Mouse (Mus musculus) liver, postnatal 0 days (tissue): ENCODE data around the gene Herpud2. TPM values are rescaled to one million over a fixed set of nuclear protein-coding genes. Genes with fewer than 3 reads are reported as not detected.

ENCODE experiments used
- ATAC-seq: fragments of 200-750 bp; cut with Nextera tagmentation; 2 replicates; pipeline ENCODE4 v1.8.0; 2017; ENCODE audit warnings: mild to moderate bottlenecking, moderate library complexity
- DNase-seq: peaks from one replicate; pipeline ENCODE4 v3.0.0-alpha.2; 2016
- H3K27ac ChIP-seq: fragments of 300-500 bp; sonication (generic); 2 replicates; pipeline ENCODE4 v1.5.1; 2014; ENCODE audit warnings: antibody characterized with exemption, moderate library complexity, mild to moderate bottlenecking, low read depth
- H3K27me3 ChIP-seq: fragments of 300-500 bp; sonication (generic); 2 replicates; pipeline ENCODE4 v1.6.1; 2014; ENCODE audit warnings: low read length, control low read depth, mixed read lengths; ENCODE audit not compliant: insufficient read depth
- H3K36me3 ChIP-seq: fragments of 300-500 bp; sonication (generic); replicated peaks from 2 replicates; pipeline ENCODE4 v1.6.1; 2014; ENCODE audit warnings: mild to moderate bottlenecking, control low read depth, low read length, moderate library complexity, mixed read lengths; ENCODE audit not compliant: insufficient read depth
- H3K4me1 ChIP-seq: fragments of 300-500 bp; sonication (generic); 2 replicates; pipeline ENCODE4 v1.6.1; 2014; ENCODE audit warnings: antibody characterized with exemption, mild to moderate bottlenecking, control low read depth; ENCODE audit not compliant: insufficient read depth
- H3K4me2 ChIP-seq: fragments of 300-500 bp; sonication (generic); 2 replicates; pipeline ENCODE4 v1.6.1; 2014; ENCODE audit warnings: low read depth, mild to moderate bottlenecking, low read length, moderate library complexity, mixed read lengths
- H3K4me3 ChIP-seq: fragments of 300-500 bp; sonication (generic); 2 replicates; pipeline ENCODE4 v1.5.1; 2014; ENCODE audit warnings: low read depth, low read length
- H3K9ac ChIP-seq: fragments of 300-500 bp; sonication (generic); replicated peaks from 2 replicates; pipeline ENCODE4 v1.6.1; 2014; ENCODE audit warnings: mild to moderate bottlenecking, moderate library complexity
- H3K9me3 ChIP-seq: fragments of 300-500 bp; sonication (generic); 2 replicates; pipeline ENCODE4 v1.6.1; 2016; ENCODE audit warnings: mild to moderate bottlenecking, control low read depth, low read length, mixed read lengths
- CTCF ChIP-seq: sonication (generic); IDR thresholded peaks from 2 replicates; pipeline ENCODE4 v1.5.1; 2016; ENCODE audit warnings: antibody characterized with exemption, low read depth
- EP300 ChIP-seq: IDR thresholded peaks from 2 replicates; pipeline ENCODE4 v1.6.1; 2016; ENCODE audit warnings: antibody characterized with exemption, low read depth, mild to moderate bottlenecking
- WGBS: fragments of 180-500 bp; shearing (Covaris S2); extraction: QIAGEN DNeasy Blood & Tissue Kit; methylation state at CpG from one replicate; pipeline ENCODE4 v1.1.7; 2014; ENCODE audit not compliant: insufficient replicate concordance; 5-methylcytosine and 5-hydroxymethylcytosine counted together
- polyA plus RNA-seq: library from polyadenylated mRNA; unstranded; fragments of >200 nt; fragmentation: Nextera tagmentation; extraction: Ambion mirVana; gene quantifications from 2 replicates; pipeline ENCODE4 v1.2.1, GENCODE M21; 2015

The Herpud2 gene
- polyA plus RNA-seq, 1 experiment from 2014 or later: 12.7 TPM

- ATAC-seq (no peak), DNase-seq (peak; percentile 27)
- H3K4me2 ChIP-seq: no peak overlapping the region
- no peaks in the 10 kb centered on the region for H3K4me1 ChIP-seq
- H3K4me3 ChIP-seq: no peak overlapping the region
- no peak for TF ChIP-seq EP300
- peak; percentile 92 for TF ChIP-seq CTCF
- H3K27me3 ChIP-seq: no peaks in the 10 kb centered on the region
- H3K9ac ChIP-seq: no peak overlapping the region
- H3K27ac ChIP-seq: no peak overlapping the region
- H3K36me3 ChIP-seq: peaks cover 32% of the 10 kb centered on the region
- no peaks in the 10 kb centered on the region; the same call in 1 of the 2 replicates for H3K9me3 ChIP-seq
Measured at GRCm38 (mm10) chr9:25104638-25105037, 47.0 kb downstream of the Herpud2 start.

- no peak for DNase-seq
Measured at GRCm38 (mm10) chr9:25102881-25103280, 48.7 kb downstream of the Herpud2 start.

GRCm38 (mm10) chr9:25090853-25091252 lies 60.8 kb downstream of the Herpud2 start:
- TF ChIP-seq CTCF: no peak
- TF ChIP-seq EP300: no peak
- H3K9ac ChIP-seq: no peak overlapping the region
- no peaks in the 10 kb centered on the region for H3K9me3 ChIP-seq
- DNase-seq (no peak), ATAC-seq (no peak)
- WGBS: 42% methylated on average over 1 of the region's 1 CpGs
- H3K4me2 ChIP-seq: no peak overlapping the region
- H3K27ac ChIP-seq: no peak overlapping the region
- no peak overlapping the region for H3K4me3 ChIP-seq
- no peaks in the 10 kb centered on the region for H3K4me1 ChIP-seq
- H3K27me3 ChIP-seq: no peaks in the 10 kb centered on the region
- H3K36me3 ChIP-seq: no peaks in the 10 kb centered on the region

More at GRCm38 (mm10) chr9:25102881-25103280, 48.7 kb downstream of the Herpud2 start:
- no peak overlapping the region for H3K4me3 ChIP-seq
- TF ChIP-seq CTCF (no peak), EP300 (no peak)
- H3K4me1 ChIP-seq: no peaks in the 10 kb centered on the region
- no peak overlapping the region for H3K4me2 ChIP-seq
- H3K9ac ChIP-seq: no peak overlapping the region
- no peak for ATAC-seq
- no peaks in the 10 kb centered on the region; the same call in 1 of the 2 replicates for H3K9me3 ChIP-seq
- H3K27ac ChIP-seq: no peak overlapping the region
- WGBS: 71% methylated on average over 1 of the region's 1 CpGs
- peaks cover 23% of the 10 kb centered on the region for H3K36me3 ChIP-seq
- H3K27me3 ChIP-seq: no peaks in the 10 kb centered on the region

GRCm38 (mm10) chr9:25089122-25089521 lies 62.5 kb downstream of the Herpud2 start, which contains the start of gene Gm10181:
Gene Gm10181, plus strand, starts transcription at chr9:25089422.
- ATAC-seq (no peak), DNase-seq (no peak)
- WGBS: 67% methylated on average over 2 of the region's 2 CpGs
- Histone ChIP-seq H3K27ac (no peak within 1 kb of the TSS), H3K9me3 (no peaks in the 10 kb centered on the region), H3K4me2 (no peak within 1 kb of the TSS), H3K36me3 (no peaks in the 10 kb centered on the region), H3K9ac (no peak within 1 kb of the TSS), H3K4me1 (no peaks in the 10 kb centered on the region), H3K27me3 (no peaks in the 10 kb centered on the region), H3K4me3 (no peak within 1 kb of the TSS)
- TF ChIP-seq CTCF: no peak
- TF ChIP-seq EP300: no peak

- 81% methylated on average over 1 of the region's 1 CpGs for WGBS
- H3K27ac ChIP-seq: no peak overlapping the region
- no peaks in the 10 kb centered on the region for H3K9me3 ChIP-seq
- no peak overlapping the region for H3K9ac ChIP-seq
- no peak for DNase-seq
- no peak overlapping the region for H3K4me3 ChIP-seq
- no peak overlapping the region for H3K4me2 ChIP-seq
- no peaks in the 10 kb centered on the region for H3K27me3 ChIP-seq
- H3K4me1 ChIP-seq: no peaks in the 10 kb centered on the region
- no peak for TF ChIP-seq CTCF
- no peak for TF ChIP-seq EP300
- no peak for ATAC-seq
- H3K36me3 ChIP-seq: no peaks in the 10 kb centered on the region
Measured at GRCm38 (mm10) chr9:25076505-25076904, 75.1 kb downstream of the Herpud2 start.

GRCm38 (mm10) chr9:25075977-25076376 lies 75.6 kb downstream of the Herpud2 start:
- DNase-seq: no peak
- H3K4me3 ChIP-seq: no peak overlapping the region
- H3K4me2 ChIP-seq: no peak overlapping the region
- no peak overlapping the region for H3K9ac ChIP-seq
- no peaks in the 10 kb centered on the region for H3K4me1 ChIP-seq
- H3K27me3 ChIP-seq: no peaks in the 10 kb centered on the region
- WGBS: 26% methylated on average over 3 of the region's 3 CpGs
- H3K9me3 ChIP-seq: no peaks in the 10 kb centered on the region
- no peak overlapping the region for H3K27ac ChIP-seq
- H3K36me3 ChIP-seq: no peaks in the 10 kb centered on the region
- no peak for TF ChIP-seq EP300
- no peak for TF ChIP-seq CTCF
- ATAC-seq: no peak

- no peak overlapping the region for H3K4me3 ChIP-seq
- no peak for TF ChIP-seq CTCF
- no peak for TF ChIP-seq EP300
- no peaks in the 10 kb centered on the region for H3K36me3 ChIP-seq
- no peaks in the 10 kb centered on the region for H3K27me3 ChIP-seq
- H3K9ac ChIP-seq: no peak overlapping the region
- no peak for DNase-seq
- H3K4me1 ChIP-seq: no peaks in the 10 kb centered on the region
- ATAC-seq: no peak
- no peak overlapping the region for H3K4me2 ChIP-seq
- no peaks in the 10 kb centered on the region for H3K9me3 ChIP-seq
- H3K27ac ChIP-seq: no peak overlapping the region
- 89% methylated on average over 1 of the region's 1 CpGs for WGBS
Measured at GRCm38 (mm10) chr9:25072666-25073065, 79.0 kb downstream of the Herpud2 start.
